Mouse (Mus musculus): Measurements from ENCODE around the gene Pecr.

DNA sequence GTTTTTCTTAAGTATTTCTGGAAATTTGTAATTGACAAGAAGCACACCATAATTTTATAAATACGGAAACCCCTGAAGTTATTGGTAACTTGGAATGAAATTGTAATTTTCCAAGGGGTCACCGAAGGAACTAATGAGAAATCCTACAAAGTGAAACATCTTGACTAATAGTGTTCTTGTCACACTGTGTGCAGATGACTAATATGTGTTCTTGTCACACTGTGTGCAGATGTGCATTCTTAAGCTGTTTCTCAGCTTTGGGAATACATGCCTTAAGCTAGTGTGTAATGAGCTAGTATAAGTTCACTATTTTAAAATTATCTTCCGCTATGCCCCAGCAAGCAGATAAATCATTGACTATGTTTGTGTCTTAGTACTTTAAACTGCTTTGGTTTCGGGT is 39.1 kb upstream of the Pecr start:
- TF ChIP-seq CTCF (IDR thresholded peaks at IDR 0.05; ENCODE audit: control insufficient read depth, insufficient read depth, low read length): no peak
- TF ChIP-seq POLR2A (IDR thresholded peaks at IDR 0.05; ENCODE audit: borderline replicate concordance, control insufficient read depth, low read depth, low read length): no peak
